Mouse (Mus musculus) forebrain, embryonic 16.5 days (tissue): ENCODE measurements around the gene Cdk15. TPM values are rescaled to one million over a fixed set of nuclear protein-coding genes. Genes with fewer than 3 reads are reported as not detected.

Source experiments
- ATAC-seq: fragments of 200-750 bp; cut with Nextera tagmentation; 2 replicates; pipeline ENCODE4 v1.8.0; 2017; ENCODE audit warnings: mild to moderate bottlenecking, moderate library complexity
- H3K27ac ChIP-seq: fragments of 300-500 bp; sonication (generic); 2 replicates; pipeline ENCODE4 v1.5.1; 2014; ENCODE audit warnings: low read length, control low read depth
- H3K27me3 ChIP-seq: fragments of 300-500 bp; sonication (generic); replicated peaks from 2 replicates; pipeline ENCODE4 v1.6.1; 2014; ENCODE audit warnings: low read length; ENCODE audit not compliant: control insufficient read depth, insufficient read depth
- H3K36me3 ChIP-seq: fragments of 300-500 bp; sonication (generic); 2 replicates; pipeline ENCODE4 v1.6.1; 2014; ENCODE audit not compliant: control insufficient read depth, insufficient read depth
- H3K4me1 ChIP-seq: fragments of 300-500 bp; sonication (generic); replicated peaks from 2 replicates; pipeline ENCODE4 v1.6.1; 2014; ENCODE audit warnings: low read length; ENCODE audit not compliant: control insufficient read depth, insufficient read depth
- H3K4me2 ChIP-seq: fragments of 300-500 bp; sonication (generic); 2 replicates; pipeline ENCODE4 v1.6.1; 2014; ENCODE audit warnings: mild to moderate bottlenecking, low read length, control low read depth
- H3K4me3 ChIP-seq: fragments of 300-500 bp; sonication (generic); replicated peaks from 2 replicates; pipeline ENCODE4 v1.5.1; 2014; ENCODE audit warnings: mild to moderate bottlenecking, low read length, control low read depth
- H3K9ac ChIP-seq: fragments of 300-500 bp; sonication (generic); replicated peaks from 2 replicates; pipeline ENCODE4 v1.6.1; 2014; ENCODE audit warnings: low read depth, low read length, control low read depth
- H3K9me3 ChIP-seq: fragments of 300-500 bp; sonication (generic); 2 replicates; pipeline ENCODE4 v1.6.1; 2016; ENCODE audit warnings: low read length; ENCODE audit not compliant: control insufficient read depth
- WGBS: fragments of 180-500 bp; shearing (Covaris S2); extraction: QIAGEN DNeasy Blood & Tissue Kit; methylation state at CpG from one replicate; pipeline ENCODE4 v1.1.7; 2014; 5-methylcytosine and 5-hydroxymethylcytosine counted together
- polyA plus RNA-seq: library from polyadenylated mRNA; unstranded; fragments of >200 nt; fragmentation: Nextera tagmentation; extraction: Ambion mirVana; gene quantifications from 2 replicates; pipeline ENCODE4 v1.2.1, GENCODE M21; 2015

The Cdk15 gene
- polyA plus RNA-seq, 1 experiment from 2014 or later, result 0.56 TPM

GRCm38 (mm10) chr1:59389181-59389580, 132.5 kb downstream of the Cdk15 start:
- ATAC-seq, result no peak
- Histone ChIP-seq H3K9ac (no peak overlapping the region), H3K27ac (no peak overlapping the region), H3K36me3 (no peaks in the 10 kb centered on the region), H3K27me3 (no peaks in the 10 kb centered on the region), H3K4me2 (no peak overlapping the region), H3K4me1 (peaks cover 5% of the 10 kb centered on the region), H3K4me3 (no peak overlapping the region), H3K9me3 (no peaks in the 10 kb centered on the region)
- 91% methylated on average over 6 of the region's 6 CpGs for WGBS

- WGBS, result 26% methylated on average over 3 of the region's 3 CpGs
- no peak overlapping the region for H3K4me3 ChIP-seq
- H3K9ac ChIP-seq, result no peak overlapping the region
- H3K4me1 ChIP-seq, result peaks cover 17% of the 10 kb centered on the region
- no peak overlapping the region for H3K27ac ChIP-seq
- no peak for ATAC-seq
- no peaks in the 10 kb centered on the region for H3K27me3 ChIP-seq
- no peaks in the 10 kb centered on the region for H3K9me3 ChIP-seq
- H3K36me3 ChIP-seq, result no peaks in the 10 kb centered on the region
- H3K4me2 ChIP-seq, result no peak overlapping the region
Measured at GRCm38 (mm10) chr1:59391736-59392135, 135.0 kb downstream of the Cdk15 start.

GRCm38 (mm10) chr1:59394072-59394471, 137.4 kb downstream of the Cdk15 start:
- no peaks in the 10 kb centered on the region for H3K36me3 ChIP-seq
- no peaks in the 10 kb centered on the region for H3K27me3 ChIP-seq
- no peak overlapping the region for H3K9ac ChIP-seq
- no peak overlapping the region for H3K4me2 ChIP-seq
- H3K27ac ChIP-seq, result 0 out of 2 replicates have a peak overlapping the region, but pooled peaks have one; percentile 39
- peaks cover 14% of the 10 kb centered on the region for H3K4me1 ChIP-seq
- 35% methylated on average over 4 of the region's 4 CpGs for WGBS
- ATAC-seq, result no peak
- no peak overlapping the region for H3K4me3 ChIP-seq
- H3K9me3 ChIP-seq, result no peaks in the 10 kb centered on the region

- 2% methylated on average over 6 of the region's 6 CpGs for WGBS
- peaks cover 14% of the 10 kb centered on the region for H3K4me1 ChIP-seq
- no peak overlapping the region for H3K4me2 ChIP-seq
- H3K9me3 ChIP-seq, result no peaks in the 10 kb centered on the region
- peak overlapping the region; percentile 67 for H3K27ac ChIP-seq
- peak; percentile 89 for ATAC-seq
- 0 out of 2 replicates have a peak overlapping the region, but pooled peaks have one; percentile 20 for H3K9ac ChIP-seq
- no peaks in the 10 kb centered on the region for H3K27me3 ChIP-seq
- H3K36me3 ChIP-seq, result no peaks in the 10 kb centered on the region
- H3K4me3 ChIP-seq, result no peak overlapping the region
Measured at GRCm38 (mm10) chr1:59394616-59395015, 137.9 kb downstream of the Cdk15 start.

GRCm38 (mm10) chr1:59395992-59396391, 139.3 kb downstream of the Cdk15 start:
- ATAC-seq, result no peak
- no peaks in the 10 kb centered on the region for H3K36me3 ChIP-seq
- H3K9ac ChIP-seq, result no peak overlapping the region
- H3K27me3 ChIP-seq, result no peaks in the 10 kb centered on the region
- H3K4me3 ChIP-seq, result no peak overlapping the region
- H3K4me2 ChIP-seq, result no peak overlapping the region
- 23% methylated on average over 2 of the region's 2 CpGs for WGBS
- no peaks in the 10 kb centered on the region for H3K9me3 ChIP-seq
- peaks cover 14% of the 10 kb centered on the region for H3K4me1 ChIP-seq
- H3K27ac ChIP-seq, result no peak overlapping the region

GRCm38 (mm10) chr1:59399554-59400325, 143.0 kb downstream of the Cdk15 start:
- Histone ChIP-seq H3K27me3 (no peaks in the 10 kb centered on the region), H3K4me2 (no peak overlapping the region), H3K9me3 (no peaks in the 10 kb centered on the region), H3K9ac (no peak overlapping the region), H3K27ac (no peak overlapping the region), H3K4me1 (peaks cover 7% of the 10 kb centered on the region), H3K4me3 (no peak overlapping the region), H3K36me3 (no peaks in the 10 kb centered on the region)
- no peak for ATAC-seq
- WGBS, result 62% methylated on average over 2 of the region's 2 CpGs

- 81% methylated on average over 4 of the region's 4 CpGs for WGBS
- peaks cover 4% of the 10 kb centered on the region; the same call in 1 of the 2 replicates for H3K4me1 ChIP-seq
- no peak overlapping the region for H3K4me2 ChIP-seq
- no peak for ATAC-seq
- no peaks in the 10 kb centered on the region for H3K9me3 ChIP-seq
- no peaks in the 10 kb centered on the region for H3K27me3 ChIP-seq
- no peaks in the 10 kb centered on the region for H3K36me3 ChIP-seq
- no peak overlapping the region for H3K9ac ChIP-seq
- no peak overlapping the region for H3K4me3 ChIP-seq
- H3K27ac ChIP-seq, result no peak overlapping the region
Measured at GRCm38 (mm10) chr1:59401253-59401652, 144.5 kb downstream of the Cdk15 start.

Other genes starting within 250 kb of the Cdk15 start
- 0.11 TPM in 1 of 2 replicates, not detected in the other for gene C2cd6, start 162.0 kb upstream of the Cdk15 start, polyA plus RNA-seq
- gene Tmem237, start 136.5 kb upstream of the Cdk15 start, polyA plus RNA-seq, result 52.9 and 53.9 TPM in 2 replicates
- 0.55 and 0.75 TPM in 2 replicates for gene Mpp4, start 93.5 kb upstream of the Cdk15 start, polyA plus RNA-seq
- gene Als2, start 19.7 kb upstream of the Cdk15 start, polyA plus RNA-seq, result 23.0 and 23.1 TPM in 2 replicates
- gene Fzd7, start 225.5 kb downstream of the Cdk15 start, polyA plus RNA-seq, result 2.7 and 3.4 TPM in 2 replicates